Mouse (Mus musculus) olfactory bulb, adult 2 months (tissue): ENCODE results near the gene Zfp950.

Source experiments
- CTCF ChIP-seq: fragments of 200-500 bp; IDR thresholded peaks from 2 replicates; pipeline ENCODE4 v1.5.1; 2012; ENCODE audit warnings: low read depth, mild to moderate bottlenecking, low read length, moderate library complexity; ENCODE audit not compliant: insufficient read depth
- POLR2A ChIP-seq: fragments of 200-500 bp; IDR thresholded peaks from 2 replicates; pipeline ENCODE4 v1.6.1; 2012; ENCODE audit warnings: mild to moderate bottlenecking, low read depth, low read length, moderate library complexity; ENCODE audit not compliant: insufficient read depth

GRCm38 (mm10) chr19:61031570-61031969, 109.1 kb downstream of the Zfp950 start:
- TF ChIP-seq POLR2A (no peak), CTCF (no peak)
